Mouse (Mus musculus) thymus, postnatal 14 days (tissue): ENCODE measurements around the gene Pitpnm2.

Experiments
- DNase-seq: peaks from one replicate; pipeline ENCODE4 v3.0.0; 2021

Pitpnm2 gene

DNA sequence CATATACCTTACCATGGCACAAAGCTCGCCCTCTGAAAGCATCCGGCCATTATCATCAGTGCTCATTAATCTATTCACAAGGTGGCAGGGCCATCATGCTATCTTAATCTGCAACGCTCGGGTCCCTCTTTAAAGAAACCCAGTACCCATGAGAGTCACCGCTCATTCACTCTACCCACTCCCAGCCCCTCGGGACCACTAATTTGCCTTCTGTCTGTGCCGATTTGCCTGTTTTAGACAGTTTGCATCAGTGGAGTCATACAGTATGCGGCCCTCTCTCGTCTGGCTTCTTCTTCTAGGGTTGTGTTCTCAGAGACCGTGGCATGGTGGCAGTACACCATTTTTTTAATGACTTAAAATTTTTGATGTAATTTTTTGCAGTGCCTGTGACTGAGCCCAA, 30.1 kb downstream of the Pitpnm2 start:
- DNase-seq: no peak

- no peak for DNase-seq
Measured at GRCm38 (mm10) chr5:124218986-124219385, 30.6 kb downstream of the Pitpnm2 start.

GRCm38 (mm10) chr5:124217566-124218249, 31.9 kb downstream of the Pitpnm2 start:
- no peak for DNase-seq

DNA sequence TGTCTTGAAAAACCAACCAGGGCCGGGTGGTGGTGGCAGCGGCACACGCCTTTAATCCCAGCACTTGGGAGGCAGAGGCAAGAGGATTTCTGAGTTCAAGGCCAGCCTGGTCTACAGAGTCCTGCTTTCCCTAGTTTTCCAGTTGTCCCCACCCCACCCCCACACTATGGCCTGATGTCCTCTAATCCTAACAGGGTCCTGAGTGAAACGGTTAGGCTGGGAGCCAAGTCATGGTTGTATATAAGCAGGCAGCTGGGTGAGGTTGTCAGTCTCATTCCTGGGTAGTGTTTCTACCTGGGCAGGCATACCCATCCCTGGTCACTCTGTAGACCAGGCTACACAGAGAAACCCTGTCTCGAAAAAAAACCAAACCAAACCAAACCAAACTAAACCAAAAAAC, 32.5 kb downstream of the Pitpnm2 start:
- peak; percentile 20 for DNase-seq

GRCm38 (mm10) chr5:124216403-124216802, 33.2 kb downstream of the Pitpnm2 start:
- DNase-seq: no peak

- peak; percentile 33 for DNase-seq
Measured at GRCm38 (mm10) chr5:124215647-124216046, 33.9 kb downstream of the Pitpnm2 start.

GRCm38 (mm10) chr5:124214516-124215145, 34.9 kb downstream of the Pitpnm2 start:
- peak; percentile 86 for DNase-seq

GRCm38 (mm10) chr5:124213588-124214469, 35.7 kb downstream of the Pitpnm2 start:
- peak; percentile 85 for DNase-seq

DNA sequence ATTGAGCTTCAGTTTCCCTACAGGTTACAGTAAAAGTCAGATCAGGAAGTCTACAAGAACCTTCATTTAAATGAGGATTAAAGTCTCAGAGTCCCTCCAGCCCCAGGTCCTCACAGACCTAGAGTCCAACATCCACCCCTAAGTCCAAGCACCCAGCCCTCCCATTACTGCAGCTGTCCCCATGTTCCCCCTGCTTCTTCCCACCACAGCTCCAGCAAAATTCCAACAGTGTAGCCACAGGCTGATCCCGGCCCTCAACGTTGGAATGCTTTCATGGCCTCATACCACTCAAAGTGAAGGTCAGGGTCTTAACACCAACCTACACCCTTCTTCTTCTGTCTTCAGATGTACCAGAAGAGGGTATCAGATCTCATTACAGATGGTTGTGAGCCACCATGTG, 37.9 kb downstream of the Pitpnm2 start:
- peak; percentile 14 for DNase-seq

- DNase-seq: peak; percentile 15
Measured at GRCm38 (mm10) chr5:124211234-124211633, 38.3 kb downstream of the Pitpnm2 start.

DNA sequence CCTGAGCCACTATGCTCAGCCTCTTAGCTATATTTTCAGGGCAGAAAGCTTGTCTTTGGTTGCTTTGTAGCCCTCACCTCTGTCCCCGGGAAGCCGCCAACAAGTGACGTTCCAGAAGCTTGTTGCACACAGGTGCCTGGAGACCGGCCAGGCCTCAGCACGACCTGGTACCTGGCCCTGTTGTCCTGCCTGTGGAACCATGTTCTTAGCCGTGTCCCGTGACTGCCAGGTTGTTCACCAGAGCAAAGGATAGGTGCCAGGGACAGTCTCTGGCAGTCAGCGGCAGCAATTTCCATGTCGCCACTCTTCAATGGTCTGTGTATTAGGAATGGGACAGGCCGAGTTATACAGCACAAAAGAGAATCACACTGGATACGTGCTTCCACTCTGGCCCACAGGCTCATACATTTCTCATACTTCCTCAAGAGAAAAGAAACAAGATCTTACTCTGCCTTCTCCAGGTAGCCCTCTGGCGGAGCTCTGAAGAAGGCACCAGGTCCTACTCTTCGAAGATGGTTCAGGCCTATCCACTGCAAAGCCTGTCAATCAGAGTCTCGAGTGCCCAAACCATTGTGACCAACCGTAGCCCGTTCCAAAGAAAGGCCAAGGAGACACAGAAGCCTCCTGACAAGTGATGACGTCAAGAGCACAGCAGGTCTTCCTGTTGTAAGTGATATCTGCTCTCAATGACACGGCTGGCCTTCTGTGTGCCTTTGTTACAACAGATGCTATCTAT, 39.1 kb downstream of the Pitpnm2 start:
- peak; percentile 17 for DNase-seq

GRCm38 (mm10) chr5:124209850-124210249, 39.7 kb downstream of the Pitpnm2 start:
- no peak for DNase-seq

- DNase-seq: no peak
Measured at GRCm38 (mm10) chr5:124208030-124208429, 41.5 kb downstream of the Pitpnm2 start.

- no peak for DNase-seq
Measured at GRCm38 (mm10) chr5:124206481-124207038, 43.0 kb downstream of the Pitpnm2 start.

GRCm38 (mm10) chr5:124205809-124206380, 43.7 kb downstream of the Pitpnm2 start:
- DNase-seq: no peak

DNA sequence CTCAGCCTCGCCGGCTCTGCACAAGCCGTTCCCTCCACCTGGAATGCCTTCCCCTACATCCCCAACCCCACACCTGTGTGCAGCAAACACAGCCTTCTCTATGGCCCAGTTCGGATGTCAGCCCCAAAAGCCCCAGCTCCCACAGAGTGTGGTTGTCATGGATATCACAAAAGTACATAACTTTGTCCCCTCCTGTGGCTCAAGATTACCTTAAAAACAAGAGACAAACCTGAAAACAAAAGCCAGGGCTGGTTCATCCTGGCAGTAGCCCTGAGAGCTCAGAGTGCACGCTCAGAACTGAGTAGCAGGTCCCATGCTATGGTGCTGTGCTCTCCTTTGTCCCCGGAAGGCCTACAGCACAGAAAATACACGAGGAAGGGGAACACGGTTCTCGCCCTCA, 44.3 kb downstream of the Pitpnm2 start:
- no peak for DNase-seq

DNA sequence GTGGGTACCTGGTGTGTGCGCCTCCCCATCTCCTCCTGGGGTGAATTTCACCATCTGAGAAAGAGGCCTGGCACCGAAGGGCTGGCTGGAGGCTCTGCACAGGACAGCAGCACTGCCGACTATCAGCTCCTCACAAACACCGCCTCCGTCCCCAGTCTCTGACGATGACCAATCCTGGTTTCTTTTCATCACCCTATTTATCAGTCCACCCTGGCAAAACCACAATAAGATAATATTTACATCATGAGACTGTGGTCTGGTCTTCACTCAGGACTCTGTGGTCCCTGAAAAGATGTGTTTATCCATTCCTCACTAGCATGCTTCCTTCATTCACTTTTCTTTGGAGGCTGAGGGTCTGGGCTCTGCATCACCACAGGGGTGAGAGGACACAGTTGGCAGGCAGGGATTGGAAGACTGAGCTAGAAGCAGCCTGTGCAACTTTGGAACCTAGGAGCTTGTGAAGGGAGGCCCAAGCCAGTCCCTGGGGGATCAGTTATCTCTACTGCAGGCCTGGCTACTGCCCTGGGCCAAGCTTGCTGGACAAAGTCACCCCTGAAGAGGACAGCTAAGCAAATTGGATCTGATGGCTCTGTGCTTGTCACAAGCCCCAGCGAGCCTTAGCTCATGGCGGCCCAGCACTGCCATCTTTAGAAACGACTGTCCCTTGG, 45.3 kb downstream of the Pitpnm2 start:
- no peak for DNase-seq

- DNase-seq: no peak
Measured at GRCm38 (mm10) chr5:124203251-124203650, 46.3 kb downstream of the Pitpnm2 start.

GRCm38 (mm10) chr5:124202071-124202470, 47.5 kb downstream of the Pitpnm2 start:
- DNase-seq: no peak

- no peak for DNase-seq
Measured at GRCm38 (mm10) chr5:124201564-124201963, 48.0 kb downstream of the Pitpnm2 start.

GRCm38 (mm10) chr5:124200844-124201243, 48.7 kb downstream of the Pitpnm2 start:
- no peak for DNase-seq

GRCm38 (mm10) chr5:124199168-124199567, 50.4 kb downstream of the Pitpnm2 start:
- DNase-seq: no peak
